Mouse (Mus musculus) liver, embryonic 11.5 days (tissue): ENCODE data around the gene Ar. TPM values are rescaled to one million over a fixed set of nuclear protein-coding genes. Genes with fewer than 3 reads are reported as not detected.

Experiments used
- ATAC-seq: fragments of 200-750 bp; cut with Nextera tagmentation; replicated peaks from 2 replicates; pipeline ENCODE4 v1.8.0; 2017; ENCODE audit warnings: moderate number of reproducible peaks, mild to moderate bottlenecking, moderate TSS enrichment, moderate library complexity; ENCODE audit not compliant: low FRiP score
- DNase-seq: peaks from one replicate; pipeline ENCODE4 v3.0.0-alpha.2; 2017; ENCODE audit warnings: low spot score
- H3K27ac ChIP-seq: fragments of 300-500 bp; sonication (generic); 2 replicates; pipeline ENCODE4 v1.5.1; 2014; ENCODE audit warnings: mild to moderate bottlenecking, low read depth, low read length, control low read depth
- H3K27me3 ChIP-seq: fragments of 300-500 bp; sonication (generic); replicated peaks from 2 replicates; pipeline ENCODE4 v1.6.1; 2014; ENCODE audit warnings: low read length, mixed read lengths; ENCODE audit not compliant: control insufficient read depth, insufficient read depth
- H3K36me3 ChIP-seq: fragments of 300-500 bp; sonication (generic); 2 replicates; pipeline ENCODE4 v1.6.1; 2014; ENCODE audit warnings: mild to moderate bottlenecking, low read length, moderate library complexity, mixed read lengths; ENCODE audit not compliant: control insufficient read depth, insufficient read depth
- H3K4me1 ChIP-seq: fragments of 300-500 bp; sonication (generic); replicated peaks from 2 replicates; pipeline ENCODE4 v1.6.1; 2014; ENCODE audit warnings: low read length, mixed read lengths; ENCODE audit not compliant: control insufficient read depth, insufficient read depth
- H3K4me2 ChIP-seq: fragments of 300-500 bp; sonication (generic); 2 replicates; pipeline ENCODE4 v1.6.1; 2014; ENCODE audit warnings: mild to moderate bottlenecking, control low read depth, moderate library complexity
- H3K4me3 ChIP-seq: fragments of 300-500 bp; sonication (generic); 2 replicates; pipeline ENCODE4 v1.5.1; 2014; ENCODE audit warnings: low read depth, low read length, control low read depth
- H3K9ac ChIP-seq: fragments of 300-500 bp; sonication (generic); 2 replicates; pipeline ENCODE4 v1.6.1; 2014; ENCODE audit warnings: low read depth, low read length, control low read depth
- H3K9me3 ChIP-seq: fragments of 300-500 bp; sonication (generic); 2 replicates; pipeline ENCODE4 v1.6.1; 2016; ENCODE audit warnings: low read length, inconsistent platforms, mixed read lengths; ENCODE audit not compliant: control insufficient read depth
- WGBS: fragments of 180-500 bp; shearing (Covaris S2); extraction: QIAGEN DNeasy Blood & Tissue Kit; methylation state at CpG from one replicate; pipeline ENCODE4 v1.1.7; 2014; 5-methylcytosine and 5-hydroxymethylcytosine counted together
- polyA plus RNA-seq: library from polyadenylated mRNA; unstranded; fragments of >200 nt; fragmentation: Nextera tagmentation; extraction: Ambion mirVana; gene quantifications from 2 replicates; pipeline ENCODE4 v1.2.1, GENCODE M21; 2014

Gene Ar
- polyA plus RNA-seq, 1 experiment from 2014 or later: not detected

- Histone ChIP-seq H3K4me1 (no peaks in the 10 kb centered on the region), H3K9ac (no peak overlapping the region), H3K9me3 (no peaks in the 10 kb centered on the region), H3K4me3 (no peak overlapping the region), H3K27ac (no peak overlapping the region), H3K4me2 (no peak overlapping the region), H3K27me3 (no peaks in the 10 kb centered on the region), H3K36me3 (no peaks in the 10 kb centered on the region)
- no peak for DNase-seq
- 81% methylated on average over 2 of the region's 2 CpGs for WGBS
- no peak for ATAC-seq
Measured at GRCm38 (mm10) chrX:98245108-98245507, 96.5 kb downstream of the Ar start.

GRCm38 (mm10) chrX:98248363-98248762, 99.8 kb downstream of the Ar start:
- no peak overlapping the region for H3K9ac ChIP-seq
- 73% methylated on average over 4 of the region's 4 CpGs for WGBS
- H3K4me2 ChIP-seq: no peak overlapping the region
- no peaks in the 10 kb centered on the region for H3K27me3 ChIP-seq
- H3K9me3 ChIP-seq: no peaks in the 10 kb centered on the region
- H3K27ac ChIP-seq: no peak overlapping the region
- no peak overlapping the region for H3K4me3 ChIP-seq
- H3K4me1 ChIP-seq: no peaks in the 10 kb centered on the region
- no peak for ATAC-seq
- H3K36me3 ChIP-seq: no peaks in the 10 kb centered on the region
- DNase-seq: no peak

GRCm38 (mm10) chrX:98259620-98260019, 111.1 kb downstream of the Ar start:
- Histone ChIP-seq H3K27me3 (no peaks in the 10 kb centered on the region), H3K4me1 (no peaks in the 10 kb centered on the region), H3K4me3 (no peak overlapping the region), H3K4me2 (no peak overlapping the region), H3K9ac (no peak overlapping the region), H3K36me3 (no peaks in the 10 kb centered on the region), H3K9me3 (no peaks in the 10 kb centered on the region), H3K27ac (no peak overlapping the region)
- ATAC-seq: no peak
- WGBS: 85% methylated on average over 2 of the region's 2 CpGs
- DNase-seq: no peak

GRCm38 (mm10) chrX:98265755-98266154, 117.2 kb downstream of the Ar start:
- H3K4me1 ChIP-seq: no peaks in the 10 kb centered on the region
- no peaks in the 10 kb centered on the region for H3K9me3 ChIP-seq
- H3K4me2 ChIP-seq: no peak overlapping the region
- H3K4me3 ChIP-seq: no peak overlapping the region
- H3K27me3 ChIP-seq: no peaks in the 10 kb centered on the region
- DNase-seq (no peak), ATAC-seq (no peak)
- H3K36me3 ChIP-seq: no peaks in the 10 kb centered on the region
- no peak overlapping the region for H3K9ac ChIP-seq
- H3K27ac ChIP-seq: no peak overlapping the region
- 80% methylated on average over 2 of the region's 2 CpGs for WGBS

GRCm38 (mm10) chrX:98271361-98271760, 122.8 kb downstream of the Ar start:
- no peak overlapping the region for H3K4me2 ChIP-seq
- ATAC-seq: no peak
- H3K27ac ChIP-seq: no peak overlapping the region
- no peaks in the 10 kb centered on the region for H3K27me3 ChIP-seq
- DNase-seq: no peak
- no peak overlapping the region for H3K4me3 ChIP-seq
- no peaks in the 10 kb centered on the region for H3K9me3 ChIP-seq
- H3K36me3 ChIP-seq: no peaks in the 10 kb centered on the region
- H3K9ac ChIP-seq: no peak overlapping the region
- H3K4me1 ChIP-seq: no peaks in the 10 kb centered on the region

GRCm38 (mm10) chrX:98291763-98292162, 143.2 kb downstream of the Ar start:
- WGBS: 34% methylated on average over 1 of the region's 1 CpGs
- H3K9me3 ChIP-seq: no peaks in the 10 kb centered on the region
- no peak overlapping the region for H3K9ac ChIP-seq
- H3K27ac ChIP-seq: no peak overlapping the region
- H3K4me3 ChIP-seq: no peak overlapping the region
- ATAC-seq: no peak
- no peaks in the 10 kb centered on the region for H3K36me3 ChIP-seq
- no peak overlapping the region for H3K4me2 ChIP-seq
- DNase-seq: no peak
- no peaks in the 10 kb centered on the region for H3K4me1 ChIP-seq
- no peaks in the 10 kb centered on the region for H3K27me3 ChIP-seq

GRCm38 (mm10) chrX:98300685-98301084, 152.1 kb downstream of the Ar start:
- Histone ChIP-seq H3K4me1 (no peaks in the 10 kb centered on the region), H3K27me3 (no peaks in the 10 kb centered on the region; the same call in 1 of the 2 replicates), H3K27ac (no peak overlapping the region), H3K36me3 (no peaks in the 10 kb centered on the region), H3K9ac (no peak overlapping the region), H3K4me3 (no peak overlapping the region), H3K9me3 (no peaks in the 10 kb centered on the region), H3K4me2 (no peak overlapping the region)
- 66% methylated on average over 4 of the region's 4 CpGs for WGBS
- ATAC-seq (no peak), DNase-seq (no peak)

GRCm38 (mm10) chrX:98301924-98302323, 153.4 kb downstream of the Ar start:
- ATAC-seq (no peak), DNase-seq (no peak)
- no peaks in the 10 kb centered on the region for H3K4me1 ChIP-seq

GRCm38 (mm10) chrX:98315961-98316360, 167.4 kb downstream of the Ar start:
- ATAC-seq (no peak), DNase-seq (no peak)
- Histone ChIP-seq H3K27ac (no peak overlapping the region), H3K4me2 (no peak overlapping the region), H3K9me3 (no peaks in the 10 kb centered on the region), H3K4me3 (no peak overlapping the region), H3K9ac (no peak overlapping the region), H3K36me3 (no peaks in the 10 kb centered on the region), H3K4me1 (no peaks in the 10 kb centered on the region), H3K27me3 (peaks cover 3% of the 10 kb centered on the region; the same call in 1 of the 2 replicates)
- 88% methylated on average over 2 of the region's 3 CpGs for WGBS

More at GRCm38 (mm10) chrX:98301924-98302323, 153.4 kb downstream of the Ar start:
- Histone ChIP-seq H3K9ac (no peak overlapping the region), H3K36me3 (no peaks in the 10 kb centered on the region), H3K27me3 (no peaks in the 10 kb centered on the region; the same call in 1 of the 2 replicates), H3K9me3 (no peaks in the 10 kb centered on the region), H3K27ac (no peak overlapping the region), H3K4me2 (no peak overlapping the region), H3K4me3 (no peak overlapping the region)
- WGBS: 60% methylated on average over 2 of the region's 2 CpGs
